Mouse (Mus musculus): ENCODE data around the gene H2afy. TPM values are rescaled to one million over a fixed set of nuclear protein-coding genes. Genes with fewer than 3 reads are reported as not detected.

H2afy gene
- polyA plus RNA-seq, 1 experiment from 2014 or later: 538 TPM

- H3K4me3 ChIP-seq: no peak overlapping the region
- 89% methylated on average over 20 of the region's 20 CpGs for WGBS
- H3K4me2 ChIP-seq (replicated peaks): no peak overlapping the region
- H3K4me1 ChIP-seq: peaks cover 10% of the 10 kb centered on the region; the same call in 1 of the 2 replicates
- peaks cover 84% of the 10 kb centered on the region for H3K36me3 ChIP-seq
- ATAC-seq (ENCODE audit: insufficient number of reproducible peaks, insufficient read depth, low FRiP score, low TSS enrichment): no peak
- H3K9ac ChIP-seq: no peak overlapping the region
- no peaks in the 10 kb centered on the region for H3K27me3 ChIP-seq
- H3K9me3 ChIP-seq: no peaks in the 10 kb centered on the region
- no peak overlapping the region for H3K27ac ChIP-seq
These were observed 51.8 kb downstream of the H2afy start for GRCm38 (mm10) chr13:56084146-56084905.

DNA sequence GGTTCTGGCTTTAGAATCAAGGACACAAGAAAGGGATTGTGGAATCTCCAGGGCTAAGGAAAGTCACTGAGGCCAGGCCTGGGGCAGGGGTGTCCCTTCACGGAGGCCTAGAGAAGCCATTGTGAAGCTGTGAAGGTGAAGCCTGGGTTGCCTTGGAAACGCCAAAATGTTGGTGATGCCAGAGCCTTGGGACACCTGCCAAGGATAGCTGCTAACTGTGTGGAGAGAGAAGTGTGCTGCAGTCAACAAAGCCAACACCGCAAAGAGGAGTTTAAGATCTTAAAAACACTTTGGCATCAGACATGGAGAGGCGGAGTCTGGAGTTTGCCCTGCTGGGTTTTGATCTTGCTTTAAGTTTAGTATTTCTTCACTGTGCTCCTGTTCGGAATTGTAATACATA lies 54.5 kb downstream of the H2afy start:
- Histone ChIP-seq H3K4me2 (replicated peaks) (no peak overlapping the region), H3K4me1 (peaks cover 5% of the 10 kb centered on the region; the same call in 1 of the 2 replicates), H3K4me3 (no peak overlapping the region), H3K9me3 (no peaks in the 10 kb centered on the region), H3K36me3 (peaks cover 84% of the 10 kb centered on the region), H3K27me3 (no peaks in the 10 kb centered on the region), H3K27ac (no peak overlapping the region), H3K9ac (no peak overlapping the region)
- WGBS: 96% methylated on average over 5 of the region's 5 CpGs
- ATAC-seq (ENCODE audit: insufficient number of reproducible peaks, insufficient read depth, low FRiP score, low TSS enrichment): no peak

DNA sequence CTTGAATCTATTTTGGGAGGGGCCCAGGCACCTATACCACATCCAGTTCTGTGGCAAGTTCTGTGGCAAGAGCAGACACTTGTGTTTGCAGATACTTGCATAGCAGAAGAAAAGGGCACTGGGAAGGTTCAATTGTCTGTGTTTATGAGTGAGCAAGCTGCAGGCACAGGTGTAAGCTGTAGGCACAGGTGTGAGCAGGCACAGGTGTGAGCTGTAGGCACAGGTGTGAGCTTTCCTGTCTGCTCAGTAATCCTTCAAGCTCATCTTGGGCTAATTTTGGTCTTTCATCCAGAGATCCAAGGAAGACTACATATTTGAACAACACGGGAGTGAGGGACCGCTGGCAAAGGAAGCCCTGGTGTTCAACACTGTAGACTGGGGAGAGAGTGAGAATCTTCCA lies 56.5 kb downstream of the H2afy start:
- Histone ChIP-seq H3K27ac (no peak overlapping the region), H3K4me2 (replicated peaks) (no peak overlapping the region), H3K4me1 (peaks cover 5% of the 10 kb centered on the region; the same call in 1 of the 2 replicates), H3K9ac (no peak overlapping the region), H3K9me3 (no peaks in the 10 kb centered on the region), H3K27me3 (no peaks in the 10 kb centered on the region), H3K36me3 (peaks cover 96% of the 10 kb centered on the region), H3K4me3 (no peak overlapping the region)
- WGBS: 94% methylated on average over 2 of the region's 2 CpGs
- ATAC-seq (ENCODE audit: insufficient number of reproducible peaks, insufficient read depth, low FRiP score, low TSS enrichment): no peak

DNA sequence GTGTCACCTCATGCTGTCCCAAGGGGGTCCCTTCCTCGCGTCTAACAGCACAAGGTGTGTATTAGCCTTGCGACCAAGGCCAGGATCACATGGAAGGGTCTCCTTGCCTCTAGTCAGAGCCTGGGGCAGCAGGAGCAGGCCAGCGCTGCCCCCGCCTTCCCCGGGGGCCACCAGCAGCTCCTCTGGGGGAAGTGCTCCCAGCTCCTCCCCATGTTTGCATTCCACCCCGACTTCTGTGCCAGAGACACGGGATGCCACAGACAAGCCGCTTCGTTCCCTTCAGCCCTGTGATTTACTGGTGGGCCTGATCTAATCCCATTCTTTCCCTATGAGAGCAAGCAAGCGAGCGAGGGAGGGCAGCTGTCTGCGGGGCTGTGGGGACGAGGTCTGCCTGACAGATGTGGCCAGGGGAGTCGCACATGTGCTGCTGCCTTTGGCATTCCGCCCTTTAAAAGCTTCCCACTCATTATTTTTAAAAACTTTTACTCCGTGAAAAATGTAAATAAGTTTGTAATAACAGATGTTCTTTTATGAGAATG lies 57.4 kb downstream of the H2afy start:
- Histone ChIP-seq H3K27ac (0 out of 2 replicates have a peak overlapping the region, but pooled peaks have one; percentile 6), H3K27me3 (no peaks in the 10 kb centered on the region), H3K9me3 (no peaks in the 10 kb centered on the region), H3K4me2 (replicated peaks) (no peak overlapping the region), H3K4me1 (peaks cover 5% of the 10 kb centered on the region; the same call in 1 of the 2 replicates), H3K36me3 (peaks cover 94% of the 10 kb centered on the region), H3K4me3 (no peak overlapping the region), H3K9ac (no peak overlapping the region)
- WGBS: 66% methylated on average over 17 of the region's 17 CpGs
- ATAC-seq (ENCODE audit: insufficient number of reproducible peaks, insufficient read depth, low FRiP score, low TSS enrichment): no peak

DNA sequence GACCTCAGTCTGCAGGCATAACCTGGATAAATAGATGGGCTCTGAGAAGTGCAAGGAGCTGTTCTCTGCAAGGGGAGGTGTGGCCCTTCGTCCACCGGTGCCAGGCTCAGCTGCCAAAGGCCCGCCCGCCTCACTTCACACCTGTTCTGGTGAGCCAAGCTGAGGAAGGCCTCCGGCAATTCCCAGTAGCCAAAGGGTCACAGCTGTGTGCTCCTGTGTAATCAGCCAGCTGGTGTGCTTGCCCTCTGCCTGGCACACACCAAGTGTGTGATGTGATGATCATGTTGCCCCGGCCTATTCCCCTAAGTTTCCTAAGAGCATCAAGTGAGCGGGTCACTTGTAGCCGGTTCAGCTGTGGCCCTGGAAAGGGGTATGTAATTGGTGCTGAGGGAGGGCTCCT lies 60.2 kb downstream of the H2afy start:
- Histone ChIP-seq H3K9me3 (no peaks in the 10 kb centered on the region), H3K27me3 (no peaks in the 10 kb centered on the region), H3K4me1 (peaks cover 9% of the 10 kb centered on the region; the same call in 1 of the 2 replicates), H3K27ac (no peak overlapping the region), H3K4me2 (replicated peaks) (no peak overlapping the region), H3K36me3 (peaks cover 84% of the 10 kb centered on the region), H3K4me3 (no peak overlapping the region), H3K9ac (no peak overlapping the region)
- WGBS: 94% methylated on average over 8 of the region's 8 CpGs
- 0 out of 2 replicates have a peak, but pooled peaks have one; percentile 35 for ATAC-seq (ENCODE audit: insufficient number of reproducible peaks, insufficient read depth, low FRiP score, low TSS enrichment)

DNA sequence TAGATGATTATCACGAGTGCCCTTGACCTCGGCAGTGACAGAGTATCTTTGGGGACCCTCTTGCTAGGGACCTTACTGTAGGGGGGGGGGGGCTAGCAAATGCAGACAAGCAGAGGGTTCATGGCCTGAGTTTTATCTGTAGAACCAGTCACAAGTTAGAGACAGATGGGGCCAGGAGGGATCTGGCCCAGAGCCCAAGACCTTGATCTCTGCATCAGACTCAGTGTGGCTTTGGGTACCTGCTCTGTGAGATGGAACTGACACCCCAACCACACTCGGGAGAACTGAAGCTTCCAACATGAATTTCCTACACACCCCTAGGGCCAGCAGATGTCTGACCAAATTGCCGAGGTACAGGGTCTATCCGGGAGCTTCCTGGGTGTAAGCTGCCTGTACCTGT lies 63.0 kb downstream of the H2afy start:
- Histone ChIP-seq H3K36me3 (peaks cover 59% of the 10 kb centered on the region), H3K4me1 (peaks cover 11% of the 10 kb centered on the region), H3K27ac (no peak overlapping the region), H3K9me3 (no peaks in the 10 kb centered on the region), H3K9ac (no peak overlapping the region), H3K4me3 (no peak overlapping the region), H3K4me2 (replicated peaks) (no peak overlapping the region), H3K27me3 (no peaks in the 10 kb centered on the region)
- WGBS: 77% methylated on average over 5 of the region's 5 CpGs
- no peak for ATAC-seq (ENCODE audit: insufficient number of reproducible peaks, insufficient read depth, low FRiP score, low TSS enrichment)

GRCm38 (mm10) chr13:56072268-56072607 lies 63.9 kb downstream of the H2afy start:
- no peak overlapping the region for H3K27ac ChIP-seq

DNA sequence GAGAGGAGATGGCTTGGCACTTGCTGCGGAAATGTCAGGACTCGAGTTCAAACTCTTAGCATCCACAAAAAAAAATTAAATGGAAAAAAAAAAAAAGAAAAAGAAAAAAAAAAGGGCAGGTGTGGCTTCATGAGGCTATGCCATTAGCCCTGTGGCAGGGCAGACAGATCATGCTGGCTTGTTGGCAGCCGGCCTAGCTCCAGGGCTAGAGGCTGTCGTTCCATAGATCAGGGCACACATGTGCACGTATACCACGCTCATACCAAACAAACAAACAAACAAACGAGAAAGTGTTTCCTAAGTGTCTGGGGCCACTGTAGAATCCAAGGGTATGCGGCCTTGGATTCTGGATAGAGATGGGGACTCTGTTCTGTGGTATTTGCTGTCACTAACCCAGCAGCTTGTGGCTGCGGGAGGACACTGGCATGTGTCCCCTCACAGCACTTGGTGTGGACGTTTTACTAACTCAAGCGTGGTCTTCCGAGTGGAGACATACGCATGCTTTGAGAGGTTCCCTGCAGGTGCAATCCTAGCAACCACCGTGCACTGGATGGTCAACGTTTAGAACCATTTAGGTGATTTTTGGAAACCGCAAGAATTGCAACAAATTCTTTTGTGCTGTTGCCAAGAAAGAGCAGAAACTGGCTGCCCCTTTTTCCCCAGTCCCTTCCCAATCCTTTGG lies 64.4 kb downstream of the H2afy start:
- Histone ChIP-seq H3K36me3 (peaks cover 45% of the 10 kb centered on the region), H3K4me1 (peaks cover 11% of the 10 kb centered on the region), H3K9ac (no peak overlapping the region), H3K4me2 (replicated peaks) (no peak overlapping the region), H3K27me3 (no peaks in the 10 kb centered on the region), H3K27ac (peak overlapping the region; percentile 12; the same call in 1 of the 2 replicates), H3K4me3 (no peak overlapping the region), H3K9me3 (no peaks in the 10 kb centered on the region)
- 80% methylated on average over 16 of the region's 16 CpGs for WGBS
- ATAC-seq (ENCODE audit: insufficient number of reproducible peaks, insufficient read depth, low FRiP score, low TSS enrichment): no peak

More at GRCm38 (mm10) chr13:56072268-56072607, 63.9 kb downstream of the H2afy start:
- Histone ChIP-seq H3K27me3 (no peaks in the 10 kb centered on the region), H3K9ac (no peak overlapping the region), H3K36me3 (peaks cover 51% of the 10 kb centered on the region), H3K4me2 (replicated peaks) (no peak overlapping the region), H3K4me3 (no peak overlapping the region), H3K4me1 (peaks cover 11% of the 10 kb centered on the region), H3K9me3 (no peaks in the 10 kb centered on the region)
- no peak for ATAC-seq (ENCODE audit: insufficient number of reproducible peaks, insufficient read depth, low FRiP score, low TSS enrichment)
- WGBS: 49% methylated on average over 4 of the region's 4 CpGs

DNA sequence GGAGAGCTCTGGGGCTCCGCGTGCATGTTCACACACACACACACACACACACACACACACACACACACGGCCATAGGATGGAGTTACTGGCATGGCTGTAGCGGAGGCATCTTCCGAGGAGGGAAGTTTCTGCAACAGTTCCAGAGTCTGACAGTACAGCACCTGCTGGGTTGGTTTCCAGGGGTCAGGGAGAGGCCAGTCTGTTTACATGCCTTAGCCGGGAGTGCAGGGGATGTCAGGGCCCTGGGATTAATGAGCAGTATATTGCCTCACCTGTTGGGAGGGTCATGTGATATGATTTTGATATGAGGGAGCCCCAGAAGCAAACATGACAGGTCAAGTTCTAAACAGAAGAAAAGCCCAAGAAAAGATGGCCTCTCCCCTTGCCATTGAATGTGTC lies 66.5 kb downstream of the H2afy start:
- peaks cover 25% of the 10 kb centered on the region for H3K36me3 ChIP-seq
- H3K4me3 ChIP-seq: no peak overlapping the region
- no peaks in the 10 kb centered on the region for H3K9me3 ChIP-seq
- ATAC-seq (ENCODE audit: insufficient number of reproducible peaks, insufficient read depth, low FRiP score, low TSS enrichment): no peak
- no peak overlapping the region for H3K9ac ChIP-seq
- H3K4me1 ChIP-seq: peaks cover 11% of the 10 kb centered on the region
- 64% methylated on average over 6 of the region's 6 CpGs for WGBS
- no peak overlapping the region for H3K27ac ChIP-seq
- no peaks in the 10 kb centered on the region for H3K27me3 ChIP-seq
- no peak overlapping the region for H3K4me2 ChIP-seq (replicated peaks)

- H3K9ac ChIP-seq: no peak overlapping the region
- peaks cover 11% of the 10 kb centered on the region for H3K4me1 ChIP-seq
- 27% methylated on average over 4 of the region's 4 CpGs for WGBS
- no peak overlapping the region for H3K4me3 ChIP-seq
- H3K9me3 ChIP-seq: no peaks in the 10 kb centered on the region
- H3K4me2 ChIP-seq (replicated peaks): no peak overlapping the region
- peaks cover 18% of the 10 kb centered on the region; the same call in 1 of the 2 replicates for H3K36me3 ChIP-seq
- no peaks in the 10 kb centered on the region for H3K27me3 ChIP-seq
- no peak for ATAC-seq (ENCODE audit: insufficient number of reproducible peaks, insufficient read depth, low FRiP score, low TSS enrichment)
- H3K27ac ChIP-seq: no peak overlapping the region
These were observed 67.6 kb downstream of the H2afy start for GRCm38 (mm10) chr13:56068517-56068916.

- Histone ChIP-seq H3K27ac (no peak overlapping the region), H3K4me1 (peaks cover 11% of the 10 kb centered on the region)
- ATAC-seq (ENCODE audit: insufficient number of reproducible peaks, insufficient read depth, low FRiP score, low TSS enrichment): no peak
These were observed 69.3 kb downstream of the H2afy start for GRCm38 (mm10) chr13:56066904-56067303.

GRCm38 (mm10) chr13:56066152-56066551 lies 70.0 kb downstream of the H2afy start:
- no peak overlapping the region for H3K27ac ChIP-seq
- H3K4me2 ChIP-seq (replicated peaks): no peak overlapping the region
- no peak for ATAC-seq (ENCODE audit: insufficient number of reproducible peaks, insufficient read depth, low FRiP score, low TSS enrichment)
- H3K4me1 ChIP-seq: peaks cover 7% of the 10 kb centered on the region
- no peak overlapping the region for H3K9ac ChIP-seq
- H3K4me3 ChIP-seq: no peak overlapping the region
- no peaks in the 10 kb centered on the region for H3K27me3 ChIP-seq
- 83% methylated on average over 21 of the region's 21 CpGs for WGBS
- no peaks in the 10 kb centered on the region for H3K9me3 ChIP-seq
- peaks cover 4% of the 10 kb centered on the region; the same call in 1 of the 2 replicates for H3K36me3 ChIP-seq

More at GRCm38 (mm10) chr13:56066904-56067303, 69.3 kb downstream of the H2afy start:
- Histone ChIP-seq H3K36me3 (peaks cover 5% of the 10 kb centered on the region; the same call in 1 of the 2 replicates), H3K4me2 (replicated peaks) (no peak overlapping the region), H3K4me3 (no peak overlapping the region), H3K9ac (no peak overlapping the region), H3K27me3 (no peaks in the 10 kb centered on the region), H3K9me3 (no peaks in the 10 kb centered on the region)
- 94% methylated on average over 2 of the region's 2 CpGs for WGBS

Measured in embryonic facial prominence, embryonic 12.5 days (tissue).